Mouse (Mus musculus): ENCODE measurements around the gene Gm42906. TPM values are rescaled to one million over a fixed set of nuclear protein-coding genes. Genes with fewer than 3 reads are reported as not detected.

The Gm42906 gene
- polyA plus RNA-seq, 1 experiment from 2014 or later: not detected

GRCm38 (mm10) chr5:151054100-151054742, 373.7 kb downstream of the Gm42906 start:
- Histone ChIP-seq H3K4me1 (replicated peaks; ENCODE audit: control insufficient read depth, insufficient read depth, low read length) (no peaks in the 10 kb centered on the region), H3K27me3 (ENCODE audit: control insufficient read depth, insufficient read depth, low read length) (no peaks in the 10 kb centered on the region), H3K9ac (ENCODE audit: low read depth, low read length) (no peak overlapping the region), H3K9me3 (ENCODE audit: control insufficient read depth, low read length) (no peaks in the 10 kb centered on the region), H3K4me2 (replicated peaks; ENCODE audit: low read depth, low read length) (no peak overlapping the region), H3K4me3 (ENCODE audit: low read depth, low read length) (no peak overlapping the region), H3K36me3 (ENCODE audit: control insufficient read depth, insufficient read depth, low read length) (no peaks in the 10 kb centered on the region), H3K27ac (ENCODE audit: low read depth, low read length) (no peak overlapping the region)
- no peak for DNase-seq (ENCODE audit: low spot score)
- 0 out of 2 replicates have a peak, but pooled peaks have one; percentile 38 for ATAC-seq (ENCODE audit: low FRiP score)
- WGBS: 32% methylated on average over 7 of the region's 7 CpGs

GRCm38 (mm10) chr5:151053190-151053589, 374.8 kb downstream of the Gm42906 start:
- Histone ChIP-seq H3K4me2 (replicated peaks; ENCODE audit: low read depth, low read length) (no peak overlapping the region), H3K27me3 (ENCODE audit: control insufficient read depth, insufficient read depth, low read length) (no peaks in the 10 kb centered on the region), H3K27ac (ENCODE audit: low read depth, low read length) (no peak overlapping the region), H3K36me3 (ENCODE audit: control insufficient read depth, insufficient read depth, low read length) (no peaks in the 10 kb centered on the region), H3K9ac (ENCODE audit: low read depth, low read length) (no peak overlapping the region), H3K4me3 (ENCODE audit: low read depth, low read length) (no peak overlapping the region), H3K9me3 (ENCODE audit: control insufficient read depth, low read length) (no peaks in the 10 kb centered on the region), H3K4me1 (replicated peaks; ENCODE audit: control insufficient read depth, insufficient read depth, low read length) (no peaks in the 10 kb centered on the region)
- ATAC-seq (ENCODE audit: low FRiP score) (no peak), DNase-seq (ENCODE audit: low spot score) (no peak)
- 92% methylated on average over 5 of the region's 5 CpGs for WGBS

GRCm38 (mm10) chr5:151052331-151052730, 375.6 kb downstream of the Gm42906 start:
- WGBS: 95% methylated on average over 8 of the region's 8 CpGs
- Histone ChIP-seq H3K36me3 (ENCODE audit: control insufficient read depth, insufficient read depth, low read length) (no peaks in the 10 kb centered on the region), H3K9me3 (ENCODE audit: control insufficient read depth, low read length) (no peaks in the 10 kb centered on the region), H3K27ac (ENCODE audit: low read depth, low read length) (no peak overlapping the region), H3K27me3 (ENCODE audit: control insufficient read depth, insufficient read depth, low read length) (no peaks in the 10 kb centered on the region), H3K4me1 (replicated peaks; ENCODE audit: control insufficient read depth, insufficient read depth, low read length) (no peaks in the 10 kb centered on the region), H3K4me2 (replicated peaks; ENCODE audit: low read depth, low read length) (no peak overlapping the region), H3K4me3 (ENCODE audit: low read depth, low read length) (no peak overlapping the region), H3K9ac (ENCODE audit: low read depth, low read length) (no peak overlapping the region)
- ATAC-seq (ENCODE audit: low FRiP score): no peak
- no peak for DNase-seq (ENCODE audit: low spot score)

GRCm38 (mm10) chr5:151047488-151047887, 380.5 kb downstream of the Gm42906 start:
- H3K4me3 ChIP-seq (ENCODE audit: low read depth, low read length): no peak overlapping the region
- DNase-seq (ENCODE audit: low spot score) (no peak), ATAC-seq (ENCODE audit: low FRiP score) (no peak)
- H3K27ac ChIP-seq (ENCODE audit: low read depth, low read length): no peak overlapping the region
- no peaks in the 10 kb centered on the region for H3K27me3 ChIP-seq (ENCODE audit: control insufficient read depth, insufficient read depth, low read length)
- no peak overlapping the region for H3K4me2 ChIP-seq (replicated peaks; ENCODE audit: low read depth, low read length)
- H3K9ac ChIP-seq (ENCODE audit: low read depth, low read length): no peak overlapping the region
- H3K9me3 ChIP-seq (ENCODE audit: control insufficient read depth, low read length): no peaks in the 10 kb centered on the region
- H3K4me1 ChIP-seq (replicated peaks; ENCODE audit: control insufficient read depth, insufficient read depth, low read length): no peaks in the 10 kb centered on the region
- H3K36me3 ChIP-seq (ENCODE audit: control insufficient read depth, insufficient read depth, low read length): no peaks in the 10 kb centered on the region
- WGBS: 89% methylated on average over 12 of the region's 12 CpGs

GRCm38 (mm10) chr5:151046917-151047316, 381.0 kb downstream of the Gm42906 start:
- Histone ChIP-seq H3K27me3 (ENCODE audit: control insufficient read depth, insufficient read depth, low read length) (no peaks in the 10 kb centered on the region), H3K9ac (ENCODE audit: low read depth, low read length) (no peak overlapping the region)
- DNase-seq (ENCODE audit: low spot score): no peak

GRCm38 (mm10) chr5:151046131-151046530, 381.8 kb downstream of the Gm42906 start:
- Histone ChIP-seq H3K4me1 (replicated peaks; ENCODE audit: control insufficient read depth, insufficient read depth, low read length) (no peaks in the 10 kb centered on the region), H3K9me3 (ENCODE audit: control insufficient read depth, low read length) (no peaks in the 10 kb centered on the region), H3K27me3 (ENCODE audit: control insufficient read depth, insufficient read depth, low read length) (no peaks in the 10 kb centered on the region), H3K9ac (ENCODE audit: low read depth, low read length) (no peak overlapping the region), H3K27ac (ENCODE audit: low read depth, low read length) (no peak overlapping the region), H3K4me2 (replicated peaks; ENCODE audit: low read depth, low read length) (no peak overlapping the region), H3K4me3 (ENCODE audit: low read depth, low read length) (no peak overlapping the region), H3K36me3 (ENCODE audit: control insufficient read depth, insufficient read depth, low read length) (no peaks in the 10 kb centered on the region)
- ATAC-seq (ENCODE audit: low FRiP score) (no peak), DNase-seq (ENCODE audit: low spot score) (no peak)
- WGBS: 96% methylated on average over 6 of the region's 6 CpGs

More at GRCm38 (mm10) chr5:151046917-151047316, 381.0 kb downstream of the Gm42906 start:
- H3K36me3 ChIP-seq (ENCODE audit: control insufficient read depth, insufficient read depth, low read length): no peaks in the 10 kb centered on the region
- WGBS: 83% methylated on average over 7 of the region's 7 CpGs
- no peaks in the 10 kb centered on the region for H3K9me3 ChIP-seq (ENCODE audit: control insufficient read depth, low read length)
- no peak for ATAC-seq (ENCODE audit: low FRiP score)
- H3K27ac ChIP-seq (ENCODE audit: low read depth, low read length): no peak overlapping the region
- H3K4me2 ChIP-seq (replicated peaks; ENCODE audit: low read depth, low read length): no peak overlapping the region
- H3K4me1 ChIP-seq (replicated peaks; ENCODE audit: control insufficient read depth, insufficient read depth, low read length): no peaks in the 10 kb centered on the region
- H3K4me3 ChIP-seq (ENCODE audit: low read depth, low read length): no peak overlapping the region

GRCm38 (mm10) chr5:151042911-151043310, 385.1 kb downstream of the Gm42906 start:
- Histone ChIP-seq H3K9ac (ENCODE audit: low read depth, low read length) (no peak overlapping the region), H3K36me3 (ENCODE audit: control insufficient read depth, insufficient read depth, low read length) (no peaks in the 10 kb centered on the region), H3K27me3 (ENCODE audit: control insufficient read depth, insufficient read depth, low read length) (no peaks in the 10 kb centered on the region), H3K4me3 (ENCODE audit: low read depth, low read length) (no peak overlapping the region), H3K4me2 (replicated peaks; ENCODE audit: low read depth, low read length) (no peak overlapping the region), H3K9me3 (ENCODE audit: control insufficient read depth, low read length) (no peaks in the 10 kb centered on the region), H3K4me1 (replicated peaks; ENCODE audit: control insufficient read depth, insufficient read depth, low read length) (no peaks in the 10 kb centered on the region), H3K27ac (ENCODE audit: low read depth, low read length) (no peak overlapping the region)
- no peak for DNase-seq (ENCODE audit: low spot score)
- no peak for ATAC-seq (ENCODE audit: low FRiP score)
- WGBS: 88% methylated on average over 5 of the region's 5 CpGs

GRCm38 (mm10) chr5:151037871-151038270, 390.1 kb downstream of the Gm42906 start:
- WGBS: 87% methylated on average over 7 of the region's 7 CpGs
- no peak for ATAC-seq (ENCODE audit: low FRiP score)

GRCm38 (mm10) chr5:151034715-151035512, 393.0 kb downstream of the Gm42906 start:
- WGBS: 76% methylated on average over 9 of the region's 9 CpGs
- Histone ChIP-seq H3K27ac (ENCODE audit: low read depth, low read length) (no peak overlapping the region), H3K27me3 (ENCODE audit: control insufficient read depth, insufficient read depth, low read length) (no peaks in the 10 kb centered on the region), H3K9me3 (ENCODE audit: control insufficient read depth, low read length) (no peaks in the 10 kb centered on the region), H3K36me3 (ENCODE audit: control insufficient read depth, insufficient read depth, low read length) (no peaks in the 10 kb centered on the region), H3K4me2 (replicated peaks; ENCODE audit: low read depth, low read length) (no peak overlapping the region), H3K4me1 (replicated peaks; ENCODE audit: control insufficient read depth, insufficient read depth, low read length) (no peaks in the 10 kb centered on the region), H3K4me3 (ENCODE audit: low read depth, low read length) (no peak overlapping the region), H3K9ac (ENCODE audit: low read depth, low read length) (no peak overlapping the region)
- DNase-seq (ENCODE audit: low spot score) (no peak), ATAC-seq (ENCODE audit: low FRiP score) (no peak)

More at GRCm38 (mm10) chr5:151037871-151038270, 390.1 kb downstream of the Gm42906 start:
- Histone ChIP-seq H3K4me1 (replicated peaks; ENCODE audit: control insufficient read depth, insufficient read depth, low read length) (no peaks in the 10 kb centered on the region), H3K9me3 (ENCODE audit: control insufficient read depth, low read length) (no peaks in the 10 kb centered on the region), H3K27ac (ENCODE audit: low read depth, low read length) (no peak overlapping the region), H3K4me2 (replicated peaks; ENCODE audit: low read depth, low read length) (no peak overlapping the region), H3K36me3 (ENCODE audit: control insufficient read depth, insufficient read depth, low read length) (no peaks in the 10 kb centered on the region), H3K27me3 (ENCODE audit: control insufficient read depth, insufficient read depth, low read length) (no peaks in the 10 kb centered on the region), H3K9ac (ENCODE audit: low read depth, low read length) (no peak overlapping the region), H3K4me3 (ENCODE audit: low read depth, low read length) (no peak overlapping the region)
- DNase-seq (ENCODE audit: low spot score): no peak

Data from hindbrain, embryonic 11.5 days (tissue).